Mouse (Mus musculus) Muller cell, postnatal 12 days (primary cell): ENCODE measurements around the gene Grin1.
A peak's percentile ranks its signal among the peaks of the same experiment; 100 is the strongest.

ENCODE experiments used
- DNase-seq: peaks from one replicate; pipeline ENCODE4 v3.0.0-alpha.2; 2015; ENCODE audit errors: inconsistent ontology term

Gene Grin1

GRCm38 (mm10) chr2:25287927-25288649 is 30.9 kb downstream of the Grin1 start, which contains the start of gene Tmem210:
Gene Tmem210 (plus strand): TSS chr2:25288145.
- DNase-seq, result no peak

GRCm38 (mm10) chr2:25286837-25287636 is 31.9 kb downstream of the Grin1 start:
- no peak for DNase-seq

DNA sequence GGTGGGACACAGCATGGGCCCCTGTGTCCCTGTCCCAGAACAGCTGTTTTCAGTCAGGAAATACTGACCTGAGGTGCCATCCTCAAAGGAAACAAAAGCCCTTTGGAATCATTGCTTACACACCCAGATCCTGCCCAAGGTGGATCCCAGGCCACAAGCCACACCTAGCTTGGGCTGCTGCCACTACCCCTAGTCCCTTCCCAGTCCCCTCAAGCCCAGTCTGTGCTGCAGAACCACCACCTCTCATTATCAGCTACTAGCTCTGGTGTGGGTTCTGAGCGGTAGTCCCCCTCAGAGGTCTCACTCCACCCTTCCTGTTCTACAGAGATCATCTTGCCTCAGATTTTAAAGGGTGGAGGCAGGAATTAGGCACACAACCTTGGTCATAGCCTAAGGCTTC is 32.7 kb downstream of the Grin1 start:
- DNase-seq, result no peak

DNA sequence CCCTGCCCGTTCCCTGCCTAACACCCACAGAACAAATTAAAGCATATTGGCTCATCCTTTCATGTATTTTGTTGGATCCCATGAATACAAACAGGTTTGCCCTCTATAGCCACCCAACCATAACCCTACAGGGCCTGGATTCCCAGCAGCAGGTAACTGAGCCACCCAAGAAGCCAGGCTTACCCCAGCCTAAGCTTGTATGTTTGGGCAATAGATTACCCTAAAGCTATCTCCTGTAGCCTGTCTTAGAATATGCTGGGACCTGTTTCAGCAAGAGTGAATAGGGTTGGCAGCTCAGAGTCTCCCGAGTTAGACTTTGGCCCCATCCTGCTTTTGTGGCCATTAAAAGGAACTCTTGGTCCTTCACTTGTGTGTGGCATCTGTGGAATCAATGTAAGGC is 33.4 kb downstream of the Grin1 start:
- DNase-seq, result no peak

DNA sequence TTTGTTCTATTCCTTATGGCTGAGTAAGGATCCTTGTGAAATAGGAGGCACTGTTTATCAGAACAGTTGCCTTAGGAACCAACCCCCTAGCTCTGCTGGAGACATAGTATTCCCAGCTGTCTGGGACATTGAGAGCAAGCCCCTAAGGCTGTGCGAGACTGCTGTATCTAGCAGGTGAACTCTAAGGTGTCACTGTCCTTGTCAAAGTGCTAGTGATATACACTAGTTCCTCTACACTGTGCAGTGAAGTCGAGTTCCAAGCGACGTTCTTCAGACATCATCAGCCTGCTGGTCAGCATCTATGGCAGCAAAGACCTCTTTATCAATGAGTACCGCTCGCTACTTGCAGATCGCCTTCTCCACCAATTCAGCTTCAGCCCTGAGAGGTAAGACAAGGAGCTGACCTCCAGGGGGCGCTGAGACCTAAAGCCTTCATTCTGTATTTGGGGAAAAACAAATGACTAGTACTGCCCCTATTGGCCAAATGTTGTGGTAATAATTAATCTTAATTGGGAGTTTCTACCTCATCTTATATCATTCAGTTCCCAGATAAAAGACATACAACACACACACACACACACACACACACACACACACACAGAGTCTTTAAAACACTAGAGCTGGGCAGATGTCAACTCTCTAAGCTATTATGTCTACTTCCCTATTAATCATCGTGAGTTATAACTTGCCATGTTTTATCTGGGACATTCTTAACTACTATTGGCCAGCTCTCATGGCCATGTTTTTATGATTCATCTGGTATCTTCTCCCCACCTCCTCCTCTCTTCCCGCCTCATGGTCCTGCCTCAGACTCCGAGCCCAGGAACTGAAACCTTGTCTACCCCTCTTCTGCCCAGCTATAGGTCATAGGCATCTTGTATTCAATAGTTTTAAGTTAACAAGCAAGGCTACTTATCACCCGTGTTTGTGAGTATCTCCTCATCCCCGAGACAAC is 39.8 kb downstream of the Grin1 start:
- peak; percentile 70 for DNase-seq

DNA sequence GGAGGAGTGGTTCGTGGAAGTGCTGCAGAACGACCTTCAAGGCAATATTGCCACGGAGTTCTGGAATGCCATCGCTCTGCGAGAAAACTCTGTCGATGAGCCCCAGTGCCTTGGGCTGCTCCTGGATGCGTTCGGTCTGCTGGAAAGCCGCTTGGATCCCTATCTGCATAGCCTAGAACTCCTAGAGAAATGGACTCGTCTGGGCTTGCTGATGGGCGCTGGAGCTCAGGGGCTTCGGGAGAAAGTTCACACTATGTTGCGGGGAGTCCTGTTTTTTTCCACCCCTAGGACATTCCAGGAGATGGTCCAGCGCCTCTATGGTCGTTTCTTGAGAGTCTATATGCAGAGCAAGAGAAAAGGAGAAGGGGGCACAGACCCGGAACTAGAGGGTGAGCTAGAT is 46.0 kb downstream of the Grin1 start:
- no peak for DNase-seq

GRCm38 (mm10) chr2:25272515-25272914 is 46.5 kb downstream of the Grin1 start:
- no peak for DNase-seq

GRCm38 (mm10) chr2:25271827-25272511 is 47.0 kb downstream of the Grin1 start, which contains the start of the genes Ssna1 and Anapc2:
Gene Ssna1 (minus strand): TSS chr2:25272438.
Gene Anapc2 (plus strand): TSS chr2:25272478.
- peak; percentile 98 for DNase-seq

GRCm38 (mm10) chr2:25267746-25268309 is 51.2 kb downstream of the Grin1 start:
- no peak for DNase-seq

DNA sequence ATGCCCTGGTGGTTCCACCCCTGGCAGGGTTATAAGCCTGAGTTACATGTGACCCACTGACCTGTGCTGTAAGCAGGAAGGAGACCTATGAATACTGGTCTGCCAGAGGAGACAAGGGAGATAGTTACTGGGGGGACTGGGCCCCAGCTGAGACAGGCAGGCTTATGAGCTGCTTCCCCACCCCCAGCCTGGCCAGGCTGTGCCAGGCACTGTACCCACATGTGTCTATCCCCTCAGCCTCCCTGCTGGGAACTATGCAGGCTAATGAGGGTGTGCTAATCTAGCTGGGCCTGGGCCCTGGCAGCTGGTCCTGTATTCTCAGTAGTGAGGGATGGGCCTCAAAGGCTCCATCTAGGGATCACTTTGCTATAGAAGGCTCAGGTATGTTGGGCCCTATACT is 51.7 kb downstream of the Grin1 start:
- DNase-seq, result peak; percentile 60

DNA sequence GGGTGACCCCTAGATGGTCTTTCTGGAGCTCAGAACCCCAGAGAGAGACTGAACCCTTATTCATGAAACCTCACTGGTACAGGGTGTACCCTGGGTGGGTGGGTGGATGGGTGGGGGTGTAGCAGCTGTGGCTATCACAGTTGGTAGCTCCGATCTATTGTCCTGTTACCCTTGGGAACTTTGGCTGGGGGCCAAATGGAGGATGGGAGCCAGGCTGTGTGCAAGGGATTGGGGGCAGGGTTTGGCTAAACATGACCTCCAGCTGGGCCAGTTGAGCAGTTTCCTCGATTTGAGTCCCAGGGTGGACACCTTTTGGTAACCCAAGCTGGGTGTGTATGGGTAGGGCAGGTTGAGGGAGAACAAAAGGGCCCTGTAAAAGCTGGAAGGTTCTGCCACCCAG is 52.3 kb downstream of the Grin1 start:
- DNase-seq, result no peak

- no peak for DNase-seq
Measured at GRCm38 (mm10) chr2:25265897-25266656, 52.9 kb downstream of the Grin1 start.

DNA sequence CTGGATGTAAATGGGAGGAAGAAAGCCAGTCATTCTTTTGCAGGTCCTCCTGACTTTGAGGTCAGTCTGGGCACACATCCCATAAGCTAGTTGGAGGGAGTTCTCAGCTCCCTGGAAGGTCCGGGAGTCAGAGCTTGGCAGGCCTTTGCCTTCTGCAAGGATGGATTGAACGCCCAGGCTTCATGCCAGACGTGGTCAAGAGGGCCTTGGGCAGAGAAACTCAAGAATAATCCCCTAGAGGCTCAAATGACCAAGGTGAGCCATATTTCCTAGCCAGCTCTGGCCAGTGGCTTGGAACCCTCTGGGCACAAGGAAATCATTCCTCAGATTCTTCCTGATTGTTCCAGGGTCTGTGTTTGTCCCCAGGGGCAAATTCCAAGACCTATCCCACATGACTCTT is 54.1 kb downstream of the Grin1 start:
- DNase-seq, result peak; percentile 55

GRCm38 (mm10) chr2:25264286-25264660 is 54.7 kb downstream of the Grin1 start:
- DNase-seq, result no peak

- DNase-seq, result no peak
Measured at GRCm38 (mm10) chr2:25263623-25264285, 55.2 kb downstream of the Grin1 start.

DNA sequence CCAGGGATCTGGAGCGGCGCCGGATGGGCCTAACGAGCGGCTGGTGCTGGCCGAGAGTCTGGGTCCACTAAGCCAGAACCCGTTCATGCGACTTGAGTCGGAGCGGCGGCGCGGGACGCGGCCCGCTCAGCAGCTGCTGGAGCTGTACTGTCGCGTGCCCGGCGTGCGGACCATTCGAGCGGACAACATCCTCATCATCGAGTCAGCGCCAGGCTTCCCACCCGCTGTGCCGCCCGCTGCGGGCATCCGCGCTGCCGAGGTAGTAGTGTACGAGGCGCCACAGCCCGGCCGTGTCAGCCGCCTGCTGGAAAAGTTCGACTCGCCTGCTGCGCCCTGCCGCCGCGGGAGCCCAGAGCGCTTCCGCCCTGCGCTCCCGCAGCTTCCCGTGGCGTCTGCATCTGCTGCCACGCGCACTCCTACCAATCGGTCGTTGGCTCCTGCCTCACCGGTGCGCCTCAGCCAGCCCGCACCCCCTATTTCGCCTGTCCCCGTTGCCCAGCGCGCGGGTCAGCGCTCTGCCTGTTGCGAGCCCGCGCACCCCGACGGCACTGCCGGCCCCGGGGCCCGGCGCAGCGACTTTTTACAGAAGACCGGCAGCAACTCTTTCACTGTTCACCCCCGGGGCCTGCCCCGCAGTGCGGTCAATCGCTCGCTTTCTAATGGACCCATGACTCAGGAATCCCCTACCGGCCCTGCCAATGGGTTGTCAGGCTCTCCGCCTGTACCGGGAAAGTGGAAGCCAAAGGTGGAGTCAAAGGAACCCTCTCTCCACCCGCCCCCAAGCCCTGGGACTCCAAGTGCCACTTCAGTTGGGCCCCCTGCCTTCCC is 56.0 kb downstream of the Grin1 start:
- peak; percentile 55 for DNase-seq

- peak; percentile 97 for DNase-seq
Measured at GRCm38 (mm10) chr2:25262291-25262767, 56.7 kb downstream of the Grin1 start, which contains the start of gene Tprn. Gene Tprn (plus strand): TSS chr2:25262618.

DNA sequence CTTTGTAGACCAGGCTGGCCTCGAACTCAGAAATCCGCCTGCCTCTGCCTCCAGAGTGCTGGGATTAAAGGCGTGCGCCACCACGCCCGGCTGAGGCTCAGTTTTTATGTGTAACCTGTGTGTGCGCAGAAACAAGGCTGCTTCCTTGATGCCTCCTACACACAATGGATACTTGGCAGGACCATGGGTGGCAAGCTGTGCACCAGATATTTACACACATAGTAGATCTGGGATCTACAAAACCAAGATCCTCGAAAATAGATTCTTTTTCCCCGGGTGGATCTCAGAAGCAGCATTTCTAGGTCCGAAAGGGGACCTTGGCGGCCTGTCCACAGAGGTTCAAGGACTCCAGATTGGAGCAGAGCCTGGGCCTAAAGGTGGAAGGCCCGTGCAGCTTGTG is 57.1 kb downstream of the Grin1 start:
- DNase-seq, result no peak
